In genomic region chr11:80794290-80794689, GRCm38 (mm10) we compare ENCODE assay signal across 22 mouse cellular contexts. TPM values are rescaled to one million over a fixed set of nuclear protein-coding genes. Genes with fewer than 3 reads are reported as not detected.
DNase-seq lines count a peak whose midpoint lies in the region; ATAC-seq and TF ChIP-seq lines count a peak whose summit lies in the region.
"Had no signal": no experiment of that assay in that cellular context is flagged by ENCODE, and none has a peak within 500 bp of the region (broad histone marks: within the 10 kb centered on the region; RNA-seq: fewer than 3 reads in every experiment).

No protein-coding gene starts in this region.

- no peaks in the 10 kb centered on the region for H3K9me3 ChIP-seq in liver, embryonic 11.5 days (ENCODE audit: control insufficient read depth, low read length)
- H3K9me3 ChIP-seq in liver, postnatal 0 days (ENCODE audit: low read length): no peaks in the 10 kb centered on the region
- H3K9me3 ChIP-seq in liver, embryonic 13.5 days (replicated peaks): no peaks in the 10 kb centered on the region
- no peaks in the 10 kb centered on the region for H3K9me3 ChIP-seq in liver, embryonic 14.5 days (ENCODE audit: control insufficient read depth, low read length)
- no peaks in the 10 kb centered on the region for H3K9me3 ChIP-seq in forebrain, embryonic 10.5 days
- no peaks in the 10 kb centered on the region for H3K9me3 ChIP-seq in kidney, embryonic 14.5 days (ENCODE audit: control insufficient read depth, low read length)
- H3K9me3 ChIP-seq: embryonic facial prominence, embryonic 13.5 days; embryonic facial prominence, embryonic 15.5 days; forebrain, embryonic 13.5 days; forebrain, embryonic 15.5 days had no signal

- no peaks in the 10 kb centered on the region for H3K36me3 ChIP-seq in liver, embryonic 11.5 days (ENCODE audit: control insufficient read depth, insufficient read depth, low read length)
- no peaks in the 10 kb centered on the region for H3K36me3 ChIP-seq in liver, postnatal 0 days (replicated peaks; ENCODE audit: insufficient read depth, low read length)
- no peaks in the 10 kb centered on the region for H3K36me3 ChIP-seq in liver, embryonic 13.5 days
- no peaks in the 10 kb centered on the region for H3K36me3 ChIP-seq in liver, embryonic 14.5 days (replicated peaks; ENCODE audit: control insufficient read depth, insufficient read depth, low read depth)
- H3K36me3 ChIP-seq in forebrain, embryonic 10.5 days (replicated peaks): no peaks in the 10 kb centered on the region
- no peaks in the 10 kb centered on the region for H3K36me3 ChIP-seq in kidney, embryonic 14.5 days (ENCODE audit: control insufficient read depth, insufficient read depth, low read length)
- H3K36me3 ChIP-seq: embryonic facial prominence, embryonic 13.5 days; embryonic facial prominence, embryonic 15.5 days; forebrain, embryonic 15.5 days had no signal

- no peak overlapping the region for H3K27ac ChIP-seq in liver, embryonic 11.5 days (ENCODE audit: low read depth, low read length)
- no peak overlapping the region for H3K27ac ChIP-seq in liver, postnatal 0 days (ENCODE audit: low read depth)
- no peak overlapping the region for H3K27ac ChIP-seq in liver, embryonic 13.5 days
- no peak overlapping the region for H3K27ac ChIP-seq in liver, embryonic 14.5 days
- H3K27ac ChIP-seq in forebrain, embryonic 10.5 days: no peak overlapping the region
- no peak overlapping the region for H3K27ac ChIP-seq in kidney, embryonic 14.5 days (ENCODE audit: low read depth, low read length)
- H3K27ac ChIP-seq: embryonic facial prominence, embryonic 13.5 days; embryonic facial prominence, embryonic 15.5 days; forebrain, embryonic 13.5 days; forebrain, embryonic 15.5 days had no signal

- no peak overlapping the region for H3K4me3 ChIP-seq in liver, embryonic 11.5 days (ENCODE audit: low read depth, low read length)
- no peak overlapping the region for H3K4me3 ChIP-seq in liver, postnatal 0 days (ENCODE audit: low read depth, low read length)
- H3K4me3 ChIP-seq in liver, embryonic 13.5 days (replicated peaks): no peak overlapping the region
- no peak overlapping the region for H3K4me3 ChIP-seq in liver, embryonic 14.5 days (ENCODE audit: insufficient read depth in 1 of 2, low read depth in 2 of 2, low read length in 2 of 2)
- no peak overlapping the region for H3K4me3 ChIP-seq in forebrain, embryonic 10.5 days
- H3K4me3 ChIP-seq in kidney, embryonic 14.5 days (ENCODE audit: low read length): no peak overlapping the region
- H3K4me3 ChIP-seq: embryonic facial prominence, embryonic 13.5 days; embryonic facial prominence, embryonic 15.5 days; erythroblast, embryonic 14.5 days; forebrain, embryonic 13.5 days; forebrain, embryonic 15.5 days had no signal

- TF ChIP-seq EP300 in liver, postnatal 0 days (IDR thresholded peaks at IDR 0.05; ENCODE audit: low read depth): no peak
- no peak for TF ChIP-seq EP300 in liver, embryonic 14.5 days (IDR thresholded peaks at IDR 0.05; ENCODE audit: low read depth)

- no peak for DNase-seq in liver, embryonic 11.5 days (ENCODE audit: low spot score)
- no peak for DNase-seq in liver, postnatal 0 days
- no peak for DNase-seq in liver, embryonic 13.5 days
- no peak for DNase-seq in liver, embryonic 14.5 days (ENCODE audit: low read depth in 3 of 3, low spot score in 3 of 3)
- no peak for DNase-seq in cerebellum, adult 11-12 months
- no peak for DNase-seq in forebrain, embryonic 10.5 days (ENCODE audit: extremely low spot score, low spot score)
- DNase-seq: adrenal gland, adult 8-10 months; adrenal gland, postnatal 14 days; adrenal gland, postnatal 36 days; cerebellum, adult 18-20 months; cerebellum, adult 8-10 months; cerebellum, adult 9-11 months; cerebellum, postnatal 14 days; cerebellum, postnatal 36 days; embryo, embryonic 11 days had no signal

- H3K4me2 ChIP-seq in liver, embryonic 11.5 days: no peak overlapping the region
- no peak overlapping the region for H3K4me2 ChIP-seq in liver, postnatal 0 days (ENCODE audit: low read depth, low read length)
- no peak overlapping the region for H3K4me2 ChIP-seq in liver, embryonic 13.5 days
- no peak overlapping the region for H3K4me2 ChIP-seq in liver, embryonic 14.5 days (ENCODE audit: low read depth)
- no peak overlapping the region for H3K4me2 ChIP-seq in kidney, embryonic 14.5 days (replicated peaks; ENCODE audit: low read depth, low read length)
- H3K4me2 ChIP-seq: embryonic facial prominence, embryonic 13.5 days; embryonic facial prominence, embryonic 15.5 days; forebrain, embryonic 13.5 days; forebrain, embryonic 15.5 days had no signal

- peak; percentile 23; the same call in 1 of the 2 replicates for ATAC-seq in liver, embryonic 11.5 days (replicated peaks; ENCODE audit: low FRiP score)
- no peak for ATAC-seq in liver, postnatal 0 days
- ATAC-seq in liver, embryonic 13.5 days (ENCODE audit: low read depth): peak; percentile 58
- ATAC-seq in liver, embryonic 14.5 days (ENCODE audit: insufficient read depth): 0 out of 2 replicates have a peak, but pooled peaks have one; percentile 25
- 0 out of 2 replicates have a peak, but pooled peaks have one; percentile 23 for ATAC-seq in megakaryocyte progenitor cell, adult 5-6 weeks (replicated peaks; ENCODE audit: poor library complexity)
- ATAC-seq in kidney, embryonic 14.5 days (ENCODE audit: low FRiP score, low TSS enrichment): no peak
- ATAC-seq: forebrain, embryonic 13.5 days; forebrain, embryonic 15.5 days had no signal

- no peaks in the 10 kb centered on the region for H3K27me3 ChIP-seq in liver, embryonic 11.5 days (replicated peaks; ENCODE audit: control insufficient read depth, insufficient read depth, low read length)
- no peaks in the 10 kb centered on the region for H3K27me3 ChIP-seq in liver, postnatal 0 days (ENCODE audit: insufficient read depth, low read length)
- no peaks in the 10 kb centered on the region; the same call in 1 of the 2 replicates for H3K27me3 ChIP-seq in liver, embryonic 13.5 days
- no peaks in the 10 kb centered on the region for H3K27me3 ChIP-seq in liver, embryonic 14.5 days (ENCODE audit: control insufficient read depth, insufficient read depth, low read length)
- H3K27me3 ChIP-seq in forebrain, embryonic 10.5 days (ENCODE audit: poor library complexity, severe bottlenecking): no peaks in the 10 kb centered on the region
- no peaks in the 10 kb centered on the region for H3K27me3 ChIP-seq in kidney, embryonic 14.5 days (ENCODE audit: control insufficient read depth, insufficient read depth, low read length)
- H3K27me3 ChIP-seq: embryonic facial prominence, embryonic 13.5 days; embryonic facial prominence, embryonic 15.5 days; forebrain, embryonic 13.5 days; forebrain, embryonic 15.5 days had no signal

- TF ChIP-seq CTCF in liver, postnatal 0 days (IDR thresholded peaks at IDR 0.05; ENCODE audit: low read depth): no peak
- TF ChIP-seq CTCF in liver, embryonic 14.5 days (IDR thresholded peaks at IDR 0.05; ENCODE audit: low read depth): no peak

- H3K9ac ChIP-seq in liver, embryonic 11.5 days (ENCODE audit: low read depth, low read length): no peak overlapping the region
- no peak overlapping the region for H3K9ac ChIP-seq in liver, postnatal 0 days (replicated peaks)
- no peak overlapping the region for H3K9ac ChIP-seq in liver, embryonic 13.5 days
- H3K9ac ChIP-seq in liver, embryonic 14.5 days (replicated peaks): no peak overlapping the region
- no peak overlapping the region for H3K9ac ChIP-seq in kidney, embryonic 14.5 days (ENCODE audit: low read depth, low read length)
- H3K9ac ChIP-seq: embryonic facial prominence, embryonic 13.5 days; embryonic facial prominence, embryonic 15.5 days; forebrain, embryonic 13.5 days; forebrain, embryonic 15.5 days had no signal

- H3K4me1 ChIP-seq in liver, embryonic 11.5 days (replicated peaks; ENCODE audit: control insufficient read depth, insufficient read depth, low read length): peaks cover 10% of the 10 kb centered on the region
- H3K4me1 ChIP-seq in liver, postnatal 0 days (ENCODE audit: insufficient read depth): peaks cover 9% of the 10 kb centered on the region
- peaks cover 36% of the 10 kb centered on the region for H3K4me1 ChIP-seq in liver, embryonic 13.5 days (replicated peaks)
- peaks cover 14 to 15% of the 10 kb centered on the region in 2 experiments for H3K4me1 ChIP-seq in liver, embryonic 14.5 days (replicated peaks; ENCODE audit: control insufficient read depth in 2 of 2, insufficient read depth in 2 of 2, low read length in 1 of 2)
- no peaks in the 10 kb centered on the region for H3K4me1 ChIP-seq in forebrain, embryonic 10.5 days
- no peaks in the 10 kb centered on the region for H3K4me1 ChIP-seq in kidney, embryonic 14.5 days (ENCODE audit: control insufficient read depth, insufficient read depth, low read length)
- H3K4me1 ChIP-seq: embryonic facial prominence, embryonic 13.5 days; embryonic facial prominence, embryonic 15.5 days; forebrain, embryonic 13.5 days; forebrain, embryonic 15.5 days had no signal

- 66% methylated on average over 4 of the region's 4 CpGs for WGBS in liver, embryonic 11.5 days
- 68% methylated on average over 4 of the region's 4 CpGs for WGBS in liver, postnatal 0 days (ENCODE audit: insufficient replicate concordance)
- 41% methylated on average over 4 of the region's 4 CpGs for WGBS in liver, embryonic 13.5 days (ENCODE audit: insufficient replicate concordance)
- 42% methylated on average over 4 of the region's 4 CpGs for WGBS in liver, embryonic 14.5 days (ENCODE audit: insufficient replicate concordance)
- 92% methylated on average over 4 of the region's 4 CpGs for WGBS in forebrain, embryonic 10.5 days
- WGBS in kidney, embryonic 14.5 days: 93% methylated on average over 4 of the region's 4 CpGs

RNA-seq across cellular contexts. Expression of gene Myo1d, which starts 14.5 kb away (rescaled TPM):
- polyA plus RNA-seq in liver, embryonic 11.5 days (2014; fragmentation: Nextera tagmentation; extraction: Ambion mirVana): 9.3 TPM in 2 replicates
- polyA plus RNA-seq in liver, postnatal 0 days (2015; fragmentation: Nextera tagmentation; extraction: Ambion mirVana): 4.5 and 4.6 TPM in 2 replicates
- polyA plus RNA-seq in liver, embryonic 13.5 days (2015; fragmentation: Nextera tagmentation; extraction: Ambion mirVana): 5.2 and 6.3 TPM in 2 replicates
- polyA plus RNA-seq in liver, embryonic 14.5 days (2012; rRNA removed): 3.3 TPM in 2 replicates
- 6.8 and 7.5 TPM in 2 replicates for polyA plus RNA-seq in liver, embryonic 14.5 days (2014; fragmentation: Nextera tagmentation; extraction: Ambion mirVana)
- total RNA-seq in megakaryocyte progenitor cell, adult 5-6 weeks (2015): 4.6 and 7.2 TPM in 2 replicates
- 2.0 and 2.9 TPM in 2 replicates for total RNA-seq in megakaryocyte progenitor cell, adult 5-6 weeks (2017)
- polyA plus RNA-seq in forebrain, embryonic 10.5 days (2016; fragmentation: Nextera tagmentation; extraction: Ambion mirVana): 2.0 and 2.3 TPM in 2 replicates
- polyA plus RNA-seq in kidney, embryonic 14.5 days (2014; fragmentation: Nextera tagmentation; extraction: Ambion mirVana): 10.7 and 16.0 TPM in 2 replicates

RNA-seq across cellular contexts. Expression of gene Tmem98, which starts 15.7 kb away (rescaled TPM):
- 49.0 and 52.3 TPM in 2 replicates for polyA plus RNA-seq in liver, embryonic 11.5 days (2014; fragmentation: Nextera tagmentation; extraction: Ambion mirVana)
- 19.7 and 21.5 TPM in 2 replicates for polyA plus RNA-seq in liver, postnatal 0 days (2015; fragmentation: Nextera tagmentation; extraction: Ambion mirVana)
- polyA plus RNA-seq in liver, embryonic 13.5 days (2015; fragmentation: Nextera tagmentation; extraction: Ambion mirVana): 11.7 and 12.6 TPM in 2 replicates
- polyA plus RNA-seq in liver, embryonic 14.5 days (2012; rRNA removed): 5.3 and 5.5 TPM in 2 replicates
- polyA plus RNA-seq in liver, embryonic 14.5 days (2014; fragmentation: Nextera tagmentation; extraction: Ambion mirVana): 7.3 and 9.5 TPM in 2 replicates
- 2.6 and 2.8 TPM in 2 replicates for total RNA-seq in megakaryocyte progenitor cell, adult 5-6 weeks (2015)
- 1.0 and 4.2 TPM in 2 replicates for total RNA-seq in megakaryocyte progenitor cell, adult 5-6 weeks (2017)
- 92.0 and 95.6 TPM in 2 replicates for polyA plus RNA-seq in forebrain, embryonic 10.5 days (2016; fragmentation: Nextera tagmentation; extraction: Ambion mirVana)
- polyA plus RNA-seq in kidney, embryonic 14.5 days (2014; fragmentation: Nextera tagmentation; extraction: Ambion mirVana): 111 and 115 TPM in 2 replicates
- polyA plus RNA-seq: erythroblast, embryonic 14.5 days had no signal

Comparison
In these comparisons a context has a peak if more than half of its experiments do, and no peak if none do; other contexts are left out.
1. ATAC-seq: peak in liver, embryonic 11.5 days (single experiment), liver, embryonic 13.5 days (single experiment), liver, embryonic 14.5 days (single experiment) and megakaryocyte progenitor cell, adult 5-6 weeks (single experiment); none in liver, postnatal 0 days (single experiment) and kidney, embryonic 14.5 days (single experiment).